Mouse (Mus musculus): ENCODE results near the gene Abhd10. TPM values are rescaled to one million over a fixed set of nuclear protein-coding genes. Genes with fewer than 3 reads are reported as not detected.

The Abhd10 gene
- polyA plus RNA-seq, 1 experiment from 2014 or later = 30.3 TPM

GRCm38 (mm10) chr16:45765102-45765501, 22.3 kb upstream of the Abhd10 start:
- no peak for ATAC-seq (ENCODE audit: insufficient number of reproducible peaks, low FRiP score, low TSS enrichment, low read depth)
- peaks cover 39% of the 10 kb centered on the region for H3K36me3 ChIP-seq
- 86% methylated on average over 3 of the region's 3 CpGs for WGBS

GRCm38 (mm10) chr16:45762859-45763505, 20.2 kb upstream of the Abhd10 start:
- Histone ChIP-seq H3K27ac (peak overlapping the region; percentile 29; the same call in 1 of the 2 replicates), H3K9me3 (no peaks in the 10 kb centered on the region), H3K4me2 (no peak overlapping the region), H3K9ac (no peak overlapping the region), H3K4me3 (no peak overlapping the region), H3K4me1 (no peaks in the 10 kb centered on the region; the same call in none of the 2 replicates), H3K27me3 (no peaks in the 10 kb centered on the region), H3K36me3 (peaks cover 40% of the 10 kb centered on the region; the same call in 1 of the 2 replicates)
- no peak for ATAC-seq (ENCODE audit: insufficient number of reproducible peaks, low FRiP score, low TSS enrichment, low read depth)
- 38% methylated on average over 13 of the region's 13 CpGs for WGBS

More at GRCm38 (mm10) chr16:45765102-45765501, 22.3 kb upstream of the Abhd10 start:
- Histone ChIP-seq H3K9ac (no peak overlapping the region), H3K27ac (no peak overlapping the region), H3K4me3 (no peak overlapping the region), H3K27me3 (no peaks in the 10 kb centered on the region), H3K4me2 (no peak overlapping the region), H3K4me1 (peaks cover 4% of the 10 kb centered on the region), H3K9me3 (no peaks in the 10 kb centered on the region)

DNA sequence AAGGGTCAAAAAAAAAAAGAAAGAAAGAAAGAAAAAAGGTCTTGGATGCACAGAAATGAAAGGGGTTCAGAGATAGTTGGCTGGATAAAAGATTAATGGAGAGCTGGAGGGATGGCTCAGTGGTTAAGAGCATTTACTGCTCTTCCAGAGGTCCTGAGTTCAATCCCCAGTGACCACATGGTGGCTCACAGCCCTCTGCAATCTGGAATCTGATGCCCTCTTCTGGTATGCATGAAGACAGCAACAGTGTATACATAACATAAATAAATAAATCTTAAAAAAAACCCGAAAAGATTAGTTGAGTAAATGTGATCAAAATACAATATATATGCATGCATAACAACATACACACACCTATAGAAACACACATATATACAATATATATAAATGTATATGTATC, 18.7 kb upstream of the Abhd10 start:
- H3K9me3 ChIP-seq = no peaks in the 10 kb centered on the region
- H3K27ac ChIP-seq = no peak overlapping the region
- 87% methylated on average over 1 of the region's 1 CpGs for WGBS
- no peaks in the 10 kb centered on the region; the same call in none of the 2 replicates for H3K4me1 ChIP-seq
- H3K4me2 ChIP-seq = no peak overlapping the region
- no peak overlapping the region for H3K4me3 ChIP-seq
- H3K9ac ChIP-seq = no peak overlapping the region
- no peak for ATAC-seq (ENCODE audit: insufficient number of reproducible peaks, low FRiP score, low TSS enrichment, low read depth)
- no peaks in the 10 kb centered on the region for H3K27me3 ChIP-seq
- peaks cover 28% of the 10 kb centered on the region; the same call in 1 of the 2 replicates for H3K36me3 ChIP-seq

GRCm38 (mm10) chr16:45758726-45759269, 16.0 kb upstream of the Abhd10 start:
- H3K4me3 ChIP-seq = no peak overlapping the region
- no peaks in the 10 kb centered on the region for H3K27me3 ChIP-seq
- no peak overlapping the region for H3K4me2 ChIP-seq
- ATAC-seq (ENCODE audit: insufficient number of reproducible peaks, low FRiP score, low TSS enrichment, low read depth) = no peak
- H3K4me1 ChIP-seq = no peaks in the 10 kb centered on the region; the same call in none of the 2 replicates
- H3K36me3 ChIP-seq = peaks cover 15% of the 10 kb centered on the region; the same call in 1 of the 2 replicates
- H3K27ac ChIP-seq = no peak overlapping the region
- no peaks in the 10 kb centered on the region for H3K9me3 ChIP-seq
- WGBS = 87% methylated on average over 9 of the region's 9 CpGs
- H3K9ac ChIP-seq = no peak overlapping the region

DNA sequence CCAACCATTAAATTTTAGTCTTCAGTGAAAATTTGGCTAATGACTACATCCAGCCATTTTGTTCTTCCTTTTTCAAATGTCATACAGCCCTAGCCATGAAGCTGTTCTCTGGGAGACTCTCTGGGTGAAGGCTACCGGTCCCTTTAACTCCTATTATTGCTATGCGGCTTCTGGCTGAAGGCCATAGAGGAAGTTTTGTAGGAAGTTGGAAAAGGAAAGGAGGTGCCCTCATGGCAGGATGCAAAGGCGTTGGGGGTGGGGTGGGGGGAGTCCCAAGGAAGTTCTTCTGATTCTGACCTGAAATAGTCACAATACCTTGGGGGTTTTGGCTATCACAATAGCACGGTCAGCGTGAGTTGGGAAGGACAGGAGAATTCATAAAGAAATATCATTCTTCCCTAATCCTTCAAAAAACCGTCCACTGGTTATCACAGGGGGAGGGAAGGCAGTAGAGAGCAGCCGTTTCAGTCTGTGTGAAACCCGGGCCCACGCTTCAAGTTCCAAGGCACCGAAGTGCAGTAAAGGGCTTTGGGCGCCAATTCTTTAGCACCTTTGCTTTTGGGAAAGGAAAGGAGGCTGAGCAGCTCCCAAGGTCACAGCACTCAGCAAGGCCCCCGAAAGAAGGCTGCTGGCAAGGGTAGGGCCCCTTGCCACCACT, 14.8 kb upstream of the Abhd10 start:
- ATAC-seq (ENCODE audit: insufficient number of reproducible peaks, low FRiP score, low TSS enrichment, low read depth) = no peak
- 79% methylated on average over 12 of the region's 12 CpGs for WGBS
- Histone ChIP-seq H3K4me2 (no peak overlapping the region), H3K27me3 (no peaks in the 10 kb centered on the region), H3K4me1 (no peaks in the 10 kb centered on the region), H3K4me3 (no peak overlapping the region), H3K36me3 (peaks cover 12% of the 10 kb centered on the region; the same call in 1 of the 2 replicates), H3K9me3 (no peaks in the 10 kb centered on the region), H3K9ac (no peak overlapping the region), H3K27ac (peak overlapping the region; percentile 22; the same call in 1 of the 2 replicates)

- H3K36me3 ChIP-seq = peaks cover 14% of the 10 kb centered on the region
- no peak overlapping the region for H3K4me2 ChIP-seq
- no peak overlapping the region for H3K27ac ChIP-seq
- H3K4me3 ChIP-seq = no peak overlapping the region
- no peaks in the 10 kb centered on the region for H3K27me3 ChIP-seq
- no peak overlapping the region for H3K9ac ChIP-seq
- no peaks in the 10 kb centered on the region for H3K9me3 ChIP-seq
- H3K4me1 ChIP-seq = no peaks in the 10 kb centered on the region
- ATAC-seq (ENCODE audit: insufficient number of reproducible peaks, low FRiP score, low TSS enrichment, low read depth) = no peak
- WGBS = 25% methylated on average over 9 of the region's 9 CpGs
These were observed 14.1 kb upstream of the Abhd10 start for GRCm38 (mm10) chr16:45756855-45757254.

DNA sequence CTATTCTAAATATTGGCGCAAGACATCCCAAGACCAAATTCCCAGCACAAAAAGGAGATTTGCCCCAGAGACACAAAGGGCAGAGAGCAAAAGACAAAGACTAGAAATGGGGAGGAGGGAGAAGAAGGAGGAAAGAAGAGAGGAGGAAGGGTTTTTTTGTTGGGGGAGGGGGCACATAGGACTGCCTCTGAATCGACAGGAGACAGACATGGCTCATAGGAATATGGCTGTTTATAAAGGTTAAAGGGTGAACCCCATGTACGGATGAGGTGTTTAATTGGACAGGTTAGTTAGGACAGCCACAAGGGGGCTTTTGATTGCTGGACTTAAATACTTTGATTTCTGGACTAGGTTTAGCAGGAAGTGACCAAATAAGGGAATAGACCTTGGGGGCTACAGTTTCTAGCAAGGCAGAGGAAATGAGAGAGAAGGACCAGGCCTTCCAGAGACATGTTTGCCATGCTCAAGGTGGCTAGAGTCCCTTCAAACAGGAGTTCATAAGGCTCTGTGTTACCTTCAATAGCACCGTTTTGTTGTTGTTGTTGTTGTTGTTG, 913 bp upstream of the Abhd10 start:
- peaks cover 13% of the 10 kb centered on the region; the same call in 1 of the 2 replicates for H3K4me1 ChIP-seq
- WGBS = 61% methylated on average over 4 of the region's 4 CpGs
- no peaks in the 10 kb centered on the region for H3K9me3 ChIP-seq
- H3K27me3 ChIP-seq = no peaks in the 10 kb centered on the region
- ATAC-seq (ENCODE audit: insufficient number of reproducible peaks, low FRiP score, low TSS enrichment, low read depth) = no peak
- H3K9ac ChIP-seq = no peak overlapping the region
- H3K4me2 ChIP-seq = peak overlapping the region; percentile 63; the same call in 1 of the 2 replicates
- H3K4me3 ChIP-seq = peak overlapping the region; percentile 80; the same call in 1 of the 2 replicates
- H3K27ac ChIP-seq = peak overlapping the region; percentile 74
- peaks cover 21% of the 10 kb centered on the region for H3K36me3 ChIP-seq

DNA sequence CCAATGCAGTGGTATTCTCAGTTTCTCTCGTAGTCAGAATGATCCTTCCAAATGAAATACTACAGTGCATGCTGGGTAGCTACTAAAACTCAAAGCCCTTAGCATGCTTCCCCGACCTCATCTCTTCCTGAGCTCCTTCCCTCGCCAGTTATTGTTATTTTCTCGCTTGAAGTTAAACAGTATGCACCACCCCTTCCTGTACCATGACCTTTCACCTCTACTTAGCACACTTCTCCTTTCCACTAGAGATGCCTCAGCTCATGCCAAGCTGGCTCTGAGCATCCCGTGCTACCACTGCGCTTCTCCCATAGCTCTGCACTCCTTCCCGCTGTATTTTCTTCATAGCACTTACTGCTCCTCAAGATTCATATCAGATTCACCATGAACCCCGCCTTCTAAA, 4.9 kb downstream of the Abhd10 start:
- H3K27ac ChIP-seq = no peak overlapping the region
- H3K36me3 ChIP-seq = peaks cover 39% of the 10 kb centered on the region
- ATAC-seq (ENCODE audit: insufficient number of reproducible peaks, low FRiP score, low TSS enrichment, low read depth) = no peak
- 87% methylated on average over 8 of the region's 8 CpGs for WGBS
- no peak overlapping the region for H3K4me2 ChIP-seq
- no peak overlapping the region for H3K9ac ChIP-seq
- no peaks in the 10 kb centered on the region for H3K9me3 ChIP-seq
- H3K4me3 ChIP-seq = no peak overlapping the region
- H3K27me3 ChIP-seq = no peaks in the 10 kb centered on the region
- peaks cover 5% of the 10 kb centered on the region; the same call in 1 of the 2 replicates for H3K4me1 ChIP-seq

DNA sequence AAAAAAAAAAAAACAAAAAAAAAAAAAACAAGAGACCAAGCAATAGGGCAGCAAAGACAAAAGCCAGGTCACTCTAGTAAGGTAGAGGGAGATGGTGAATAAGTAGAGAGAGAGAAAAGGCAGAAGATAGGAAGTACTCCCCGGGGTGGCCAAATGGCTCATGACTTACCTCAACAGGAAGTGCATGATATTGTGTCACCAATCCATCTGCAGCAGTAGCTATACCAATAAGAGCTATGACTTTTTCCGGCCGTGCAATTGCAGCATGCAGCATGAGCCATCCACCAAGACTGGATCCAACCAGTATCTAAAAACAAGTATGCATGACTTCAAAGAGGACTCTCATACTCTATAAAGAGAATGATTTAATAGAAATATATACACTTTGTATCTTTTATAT, 6.0 kb downstream of the Abhd10 start:
- Histone ChIP-seq H3K4me2 (no peak overlapping the region), H3K4me1 (peaks cover 5% of the 10 kb centered on the region; the same call in 1 of the 2 replicates), H3K27me3 (no peaks in the 10 kb centered on the region), H3K9ac (no peak overlapping the region), H3K4me3 (no peak overlapping the region), H3K27ac (no peak overlapping the region), H3K36me3 (peaks cover 47% of the 10 kb centered on the region), H3K9me3 (no peaks in the 10 kb centered on the region)
- ATAC-seq (ENCODE audit: insufficient number of reproducible peaks, low FRiP score, low TSS enrichment, low read depth) = no peak
- 89% methylated on average over 3 of the region's 3 CpGs for WGBS

DNA sequence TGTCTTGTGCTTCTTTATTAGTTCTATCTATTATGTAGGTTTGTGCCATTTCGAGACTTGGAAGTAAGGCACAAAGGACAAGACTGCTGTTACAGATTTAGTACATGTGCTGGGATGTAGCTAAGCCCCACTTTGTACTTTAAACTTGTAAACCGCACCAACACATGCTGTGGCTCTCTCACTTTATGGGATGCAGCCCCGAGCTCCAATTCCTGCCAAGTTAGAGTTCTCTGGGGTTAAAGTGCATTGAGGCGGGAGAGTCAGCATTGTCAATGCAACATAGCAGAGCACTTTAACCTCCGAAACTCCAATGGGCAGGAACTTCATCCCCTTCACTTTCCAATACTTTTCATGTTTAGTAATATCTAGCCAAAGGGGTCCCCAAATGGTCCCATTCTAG, 13.6 kb downstream of the Abhd10 start:
- peaks cover 34% of the 10 kb centered on the region for H3K36me3 ChIP-seq
- 0 out of 2 replicates have a peak overlapping the region, but pooled peaks have one; percentile 5 for H3K27ac ChIP-seq
- no peak for ATAC-seq (ENCODE audit: insufficient number of reproducible peaks, low FRiP score, low TSS enrichment, low read depth)
- no peak overlapping the region for H3K4me3 ChIP-seq
- peaks cover 6% of the 10 kb centered on the region for H3K4me1 ChIP-seq
- no peak overlapping the region for H3K9ac ChIP-seq
- 63% methylated on average over 5 of the region's 5 CpGs for WGBS
- no peak overlapping the region for H3K4me2 ChIP-seq
- no peaks in the 10 kb centered on the region for H3K9me3 ChIP-seq
- 0 out of 2 replicates have a peak, but pooled peaks cover 3% of the 10 kb centered on the region for H3K27me3 ChIP-seq

DNA sequence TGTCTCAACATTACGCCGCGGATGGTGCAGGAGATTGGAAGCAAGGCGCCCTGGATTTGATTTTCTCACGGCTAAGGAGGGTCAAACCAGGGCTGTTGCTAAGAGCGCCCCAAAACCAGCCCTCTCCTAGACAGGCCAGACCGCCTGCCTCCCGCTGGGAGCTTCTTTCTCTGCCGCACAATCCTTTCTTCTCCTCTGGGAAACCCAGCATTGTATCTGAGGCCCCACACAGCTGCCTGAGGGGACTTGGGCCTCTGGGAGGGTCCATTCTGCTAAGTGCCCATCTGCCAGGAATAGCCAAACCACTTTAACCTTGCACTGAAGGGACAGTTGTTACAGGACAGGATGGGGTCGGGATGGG, 18.0 kb downstream of the Abhd10 start:
- peaks cover 15% of the 10 kb centered on the region for H3K4me1 ChIP-seq
- 0 out of 2 replicates have a peak overlapping the region, but pooled peaks have one; percentile 48 for H3K9ac ChIP-seq
- no peaks in the 10 kb centered on the region for H3K9me3 ChIP-seq
- H3K27ac ChIP-seq = no peak overlapping the region
- peaks cover 11% of the 10 kb centered on the region; the same call in 1 of the 2 replicates for H3K36me3 ChIP-seq
- H3K27me3 ChIP-seq = 0 out of 2 replicates have a peak, but pooled peaks cover 3% of the 10 kb centered on the region
- ATAC-seq (ENCODE audit: insufficient number of reproducible peaks, low FRiP score, low TSS enrichment, low read depth) = no peak; the same call in 1 of the 2 replicates
- WGBS = 1% methylated on average over 10 of the region's 10 CpGs
- peak overlapping the region; percentile 73 for H3K4me2 ChIP-seq
- H3K4me3 ChIP-seq = peak overlapping the region; percentile 45
